Mouse (Mus musculus): ENCODE data around the gene Dlg4.

GRCm38 (mm10) chr11:70010961-70011360 lies 5.8 kb upstream of the Dlg4 start:
- TF ChIP-seq POLR2A (IDR thresholded peaks at IDR 0.05; ENCODE audit: low read depth, low read length) (no peak), CTCF (IDR thresholded peaks at IDR 0.05; ENCODE audit: extremely low read depth, insufficient read depth, insufficient read length, insufficient replicate concordance) (no peak)

Data from spleen, adult 2 months (tissue).